Mouse (Mus musculus): ENCODE results near the gene Celf2. TPM values are rescaled to one million over a fixed set of nuclear protein-coding genes. Genes with fewer than 3 reads are reported as not detected.
"Not testable (repeated sequence)": the region's sequence is repeated elsewhere in the genome, so short reads cannot be mapped to it uniquely, and the experiment has no call there.

Celf2 gene
- 150 and 164 TPM in 2 replicates for polyA plus RNA-seq (2015; fragmentation: Nextera tagmentation; extraction: Ambion mirVana)

GRCm38 (mm10) chr2:7509463-7509862 lies at the start of gene Celf2:
Gene Celf2 (minus strand): TSS chr2:7509563.
- not testable (repeated sequence) for H3K4me3 ChIP-seq; H3K9ac ChIP-seq; H3K36me3 ChIP-seq; H3K27ac ChIP-seq (replicated peaks); ATAC-seq (ENCODE audit: low FRiP score, low read depth); H3K9me3 ChIP-seq; H3K4me2 ChIP-seq; H3K4me1 ChIP-seq (replicated peaks); H3K27me3 ChIP-seq
- 96% methylated on average over 9 of the region's 9 CpGs for WGBS

- no peak for ATAC-seq (ENCODE audit: low FRiP score, low read depth)
- H3K36me3 ChIP-seq, result no peaks in the 10 kb centered on the region
- no peak overlapping the region for H3K4me2 ChIP-seq
- 51% methylated on average over 4 of the region's 4 CpGs for WGBS
- no peaks in the 10 kb centered on the region for H3K9me3 ChIP-seq
- no peak overlapping the region for H3K27ac ChIP-seq (replicated peaks)
- no peak overlapping the region for H3K4me3 ChIP-seq
- H3K9ac ChIP-seq, result no peak overlapping the region
- H3K27me3 ChIP-seq, result no peaks in the 10 kb centered on the region
- H3K4me1 ChIP-seq (replicated peaks), result no peaks in the 10 kb centered on the region
Observed at GRCm38 (mm10) chr2:7555144-7555892, 46.0 kb upstream of the Celf2 start.

GRCm38 (mm10) chr2:7554601-7555000 lies 45.2 kb upstream of the Celf2 start:
- Histone ChIP-seq H3K4me2 (no peak overlapping the region), H3K9ac (no peak overlapping the region), H3K36me3 (no peaks in the 10 kb centered on the region), H3K27me3 (no peaks in the 10 kb centered on the region), H3K4me3 (no peak overlapping the region), H3K27ac (replicated peaks) (no peak overlapping the region), H3K9me3 (no peaks in the 10 kb centered on the region), H3K4me1 (replicated peaks) (no peaks in the 10 kb centered on the region)
- WGBS, result 73% methylated on average over 1 of the region's 1 CpGs
- ATAC-seq (ENCODE audit: low FRiP score, low read depth), result no peak

- H3K4me2 ChIP-seq, result no peak overlapping the region
- no peak overlapping the region for H3K4me3 ChIP-seq
- H3K36me3 ChIP-seq, result no peaks in the 10 kb centered on the region
- no peaks in the 10 kb centered on the region for H3K27me3 ChIP-seq
- no peak overlapping the region for H3K9ac ChIP-seq
- H3K4me1 ChIP-seq (replicated peaks), result no peaks in the 10 kb centered on the region
- 76% methylated on average over 3 of the region's 3 CpGs for WGBS
- H3K27ac ChIP-seq (replicated peaks), result no peak overlapping the region
- ATAC-seq (ENCODE audit: low FRiP score, low read depth), result no peak
- H3K9me3 ChIP-seq, result no peaks in the 10 kb centered on the region
Observed at GRCm38 (mm10) chr2:7552887-7553286, 43.5 kb upstream of the Celf2 start.

GRCm38 (mm10) chr2:7548886-7549285 lies 39.5 kb upstream of the Celf2 start:
- no peaks in the 10 kb centered on the region for H3K9me3 ChIP-seq
- H3K36me3 ChIP-seq, result no peaks in the 10 kb centered on the region
- 84% methylated on average over 4 of the region's 4 CpGs for WGBS
- H3K4me3 ChIP-seq, result no peak overlapping the region
- no peaks in the 10 kb centered on the region for H3K4me1 ChIP-seq (replicated peaks)
- H3K27me3 ChIP-seq, result no peaks in the 10 kb centered on the region
- no peak overlapping the region for H3K27ac ChIP-seq (replicated peaks)
- no peak overlapping the region for H3K9ac ChIP-seq
- H3K4me2 ChIP-seq, result no peak overlapping the region
- no peak for ATAC-seq (ENCODE audit: low FRiP score, low read depth)

- Histone ChIP-seq H3K4me1 (replicated peaks) (peaks cover 21% of the 10 kb centered on the region), H3K4me3 (no peak overlapping the region), H3K27ac (replicated peaks) (no peak overlapping the region), H3K4me2 (no peak overlapping the region), H3K9ac (no peak overlapping the region), H3K9me3 (0 out of 2 replicates have a peak, but pooled peaks cover 3% of the 10 kb centered on the region), H3K36me3 (no peaks in the 10 kb centered on the region), H3K27me3 (no peaks in the 10 kb centered on the region)
- WGBS, result 94% methylated on average over 5 of the region's 5 CpGs
- no peak for ATAC-seq (ENCODE audit: low FRiP score, low read depth)
Observed at GRCm38 (mm10) chr2:7534615-7535204, 25.3 kb upstream of the Celf2 start.

GRCm38 (mm10) chr2:7534195-7534594 lies 24.8 kb upstream of the Celf2 start:
- no peak overlapping the region for H3K4me2 ChIP-seq
- H3K27me3 ChIP-seq, result no peaks in the 10 kb centered on the region
- ATAC-seq (ENCODE audit: low FRiP score, low read depth), result no peak
- H3K4me3 ChIP-seq, result no peak overlapping the region
- H3K9me3 ChIP-seq, result 0 out of 2 replicates have a peak, but pooled peaks cover 3% of the 10 kb centered on the region
- H3K36me3 ChIP-seq, result no peaks in the 10 kb centered on the region
- 87% methylated on average over 2 of the region's 2 CpGs for WGBS
- no peak overlapping the region for H3K9ac ChIP-seq
- peaks cover 25% of the 10 kb centered on the region for H3K4me1 ChIP-seq (replicated peaks)
- no peak overlapping the region for H3K27ac ChIP-seq (replicated peaks)

GRCm38 (mm10) chr2:7531185-7531960 lies 22.0 kb upstream of the Celf2 start:
- ATAC-seq (ENCODE audit: low FRiP score, low read depth), result peak; percentile 81
- no peak overlapping the region for H3K4me2 ChIP-seq
- H3K27me3 ChIP-seq, result no peaks in the 10 kb centered on the region
- H3K4me1 ChIP-seq (replicated peaks), result peaks cover 25% of the 10 kb centered on the region
- H3K9ac ChIP-seq, result no peak overlapping the region
- no peak overlapping the region for H3K4me3 ChIP-seq
- H3K9me3 ChIP-seq, result no peaks in the 10 kb centered on the region
- peak overlapping the region; percentile 75 for H3K27ac ChIP-seq (replicated peaks)
- no peaks in the 10 kb centered on the region for H3K36me3 ChIP-seq
- 70% methylated on average over 6 of the region's 6 CpGs for WGBS

- H3K9me3 ChIP-seq, result no peaks in the 10 kb centered on the region
- no peaks in the 10 kb centered on the region for H3K27me3 ChIP-seq
- no peaks in the 10 kb centered on the region for H3K36me3 ChIP-seq
- peak overlapping the region; percentile 75 for H3K27ac ChIP-seq (replicated peaks)
- ATAC-seq (ENCODE audit: low FRiP score, low read depth), result peak; percentile 73
- H3K4me1 ChIP-seq (replicated peaks), result peaks cover 25% of the 10 kb centered on the region
- H3K9ac ChIP-seq, result no peak overlapping the region
- H3K4me3 ChIP-seq, result no peak overlapping the region
- 29% methylated on average over 8 of the region's 8 CpGs for WGBS
- H3K4me2 ChIP-seq, result no peak overlapping the region
Observed at GRCm38 (mm10) chr2:7530461-7531184, 21.3 kb upstream of the Celf2 start.

GRCm38 (mm10) chr2:7529637-7530036 lies 20.3 kb upstream of the Celf2 start:
- Histone ChIP-seq H3K27me3 (no peaks in the 10 kb centered on the region), H3K4me3 (no peak overlapping the region), H3K9ac (no peak overlapping the region), H3K4me2 (no peak overlapping the region), H3K27ac (replicated peaks) (no peak overlapping the region), H3K36me3 (no peaks in the 10 kb centered on the region), H3K4me1 (replicated peaks) (peaks cover 25% of the 10 kb centered on the region), H3K9me3 (no peaks in the 10 kb centered on the region)
- ATAC-seq (ENCODE audit: low FRiP score, low read depth), result no peak
- WGBS, result 45% methylated on average over 5 of the region's 5 CpGs

GRCm38 (mm10) chr2:7526696-7527095 lies 17.3 kb upstream of the Celf2 start:
- H3K27me3 ChIP-seq, result no peaks in the 10 kb centered on the region
- no peaks in the 10 kb centered on the region for H3K9me3 ChIP-seq
- H3K9ac ChIP-seq, result no peak overlapping the region
- no peak overlapping the region for H3K4me2 ChIP-seq
- no peak overlapping the region for H3K27ac ChIP-seq (replicated peaks)
- WGBS, result 46% methylated on average over 6 of the region's 6 CpGs
- no peak overlapping the region for H3K4me3 ChIP-seq
- H3K4me1 ChIP-seq (replicated peaks), result peaks cover 22% of the 10 kb centered on the region
- no peak for ATAC-seq (ENCODE audit: low FRiP score, low read depth)
- no peaks in the 10 kb centered on the region for H3K36me3 ChIP-seq
